In genomic region chr11:74652791-74653191, GRCm38 (mm10) we compare ENCODE assay signal across 9 mouse cellular contexts. TPM values are rescaled to one million over a fixed set of nuclear protein-coding genes. Genes with fewer than 3 reads are reported as not detected.
A peak's percentile ranks its signal among the peaks of the same experiment; 100 is the strongest.
DNase-seq lines count a peak whose midpoint lies in the region; ATAC-seq lines count a peak whose summit lies in the region.
"Had no signal": no experiment of that assay in that cellular context is flagged by ENCODE, and none has a peak within 500 bp of the region (broad histone marks: within the 10 kb centered on the region; RNA-seq: fewer than 3 reads in every experiment).

No protein-coding gene starts in this region.

- peak overlapping the region; percentile 70 for H3K9ac ChIP-seq in heart, embryonic 16.5 days (ENCODE audit: low read length)
- H3K9ac ChIP-seq: stomach, embryonic 15.5 days had no signal

- WGBS in heart, embryonic 16.5 days: 63% methylated on average over 4 of the region's 4 CpGs

- no peaks in the 10 kb centered on the region for H3K9me3 ChIP-seq in heart, embryonic 16.5 days (replicated peaks; ENCODE audit: control insufficient read depth, low read length)
- H3K9me3 ChIP-seq: stomach, embryonic 15.5 days had no signal

- ATAC-seq in heart, embryonic 16.5 days (replicated peaks; ENCODE audit: extremely low read depth, insufficient read depth, low FRiP score): peak; percentile 23; the same call in 1 of the 2 replicates

- H3K27ac ChIP-seq in heart, embryonic 16.5 days (ENCODE audit: low read length): peak overlapping the region; percentile 95
- H3K27ac ChIP-seq: stomach, embryonic 15.5 days had no signal

- peak overlapping the region; percentile 64 for H3K4me2 ChIP-seq in heart, embryonic 16.5 days (ENCODE audit: low read depth, low read length)

- H3K4me3 ChIP-seq in heart, embryonic 16.5 days (ENCODE audit: low read length): peak overlapping the region; percentile 26
- H3K4me3 ChIP-seq: stomach, embryonic 15.5 days had no signal

- peaks cover 13% of the 10 kb centered on the region for H3K36me3 ChIP-seq in heart, embryonic 16.5 days (ENCODE audit: control insufficient read depth, insufficient read depth)

- peaks cover 54% of the 10 kb centered on the region for H3K4me1 ChIP-seq in heart, embryonic 16.5 days (ENCODE audit: control insufficient read depth, insufficient read depth, low read length)

- DNase-seq in layer of hippocampus, adult 11-12 months (ENCODE audit: low spot score): peak; percentile 37
- DNase-seq in layer of hippocampus, adult 18-20 months (ENCODE audit: low spot score in 2 of 2): no peak
- peak; percentile 50 to 54 for DNase-seq in cerebellum, adult 18-20 months
- DNase-seq in kidney, postnatal 36 days: peak; percentile 81 to 84
- peak; percentile 71 for DNase-seq in skeletal muscle tissue, adult 2 months (ENCODE audit: low read depth, low spot score)
- DNase-seq in frontal cortex, adult 2 months (ENCODE audit: extremely low spot score in 1 of 2, low spot score in 1 of 2): no peak
- DNase-seq in left cerebral cortex, adult 8-10 months (ENCODE audit: low spot score in 2 of 2): no peak

- no peaks in the 10 kb centered on the region for H3K27me3 ChIP-seq in heart, embryonic 16.5 days (ENCODE audit: control insufficient read depth, insufficient read depth, low read length)
- H3K27me3 ChIP-seq: stomach, embryonic 15.5 days had no signal

RNA-seq across cellular contexts. Expression of gene Cluh, which starts 3.5 kb away (rescaled TPM):
- 10 to 100 TPM; 73.7 to 73.9 TPM for total RNA-seq in layer of hippocampus, adult 18-20 months (2021)
- polyA plus RNA-seq in heart, embryonic 16.5 days (2015; fragmentation: Nextera tagmentation; extraction: Ambion mirVana): 63.0 and 73.4 TPM in 2 replicates
- polyA plus RNA-seq in frontal cortex, adult 2 months (2012; rRNA removed): 52.6 and 54.6 TPM in 2 replicates
- total RNA-seq in left cerebral cortex, adult 8-10 months (2022): 10 to 100 TPM; 63.0 to 77.5 (median 73.7) TPM

RNA-seq across cellular contexts. Expression of gene Ccdc92b, which starts 33.4 kb away (rescaled TPM):
- total RNA-seq in layer of hippocampus, adult 18-20 months (2021): 10 to 100 TPM; 26.5 to 27.8 TPM
- polyA plus RNA-seq in heart, embryonic 16.5 days (2015; fragmentation: Nextera tagmentation; extraction: Ambion mirVana): 0.26 and 0.34 TPM in 2 replicates
- polyA plus RNA-seq in frontal cortex, adult 2 months (2012; rRNA removed): 19.5 and 19.9 TPM in 2 replicates
- total RNA-seq in left cerebral cortex, adult 8-10 months (2022): 10 to 100 TPM; 30.5 to 36.7 (median 32.7) TPM

RNA-seq across cellular contexts. Expression of gene Rap1gap2, which starts 42.1 kb away (rescaled TPM):
- 100 to 1,000 TPM; 125 to 142 TPM for total RNA-seq in layer of hippocampus, adult 18-20 months (2021)
- 2.0 and 3.0 TPM in 2 replicates for polyA plus RNA-seq in heart, embryonic 16.5 days (2015; fragmentation: Nextera tagmentation; extraction: Ambion mirVana)
- polyA plus RNA-seq in frontal cortex, adult 2 months (2012; rRNA removed): 114 and 115 TPM in 2 replicates
- 100 to 1,000 TPM; 154 to 168 (median 162) TPM for total RNA-seq in left cerebral cortex, adult 8-10 months (2022)

Comparison
In these comparisons a context has a peak if more than half of its experiments do, and no peak if none do; other contexts are left out.
1. DNase-seq: peak in layer of hippocampus, adult 11-12 months (single experiment), cerebellum, adult 18-20 months (2 of 2), kidney, postnatal 36 days (2 of 2) and skeletal muscle tissue, adult 2 months (single experiment); none in layer of hippocampus, adult 18-20 months (0 of 2), frontal cortex, adult 2 months (0 of 2) and left cerebral cortex, adult 8-10 months (0 of 2).